Mouse (Mus musculus) liver, postnatal 0 days (tissue): ENCODE measurements around the gene Apc2.

Experiments
- CTCF ChIP-seq: sonication (generic); IDR thresholded peaks from 2 replicates; pipeline ENCODE4 v1.5.1; 2016; ENCODE audit warnings: antibody characterized with exemption, low read depth
- EP300 ChIP-seq: IDR thresholded peaks from 2 replicates; pipeline ENCODE4 v1.6.1; 2016; ENCODE audit warnings: antibody characterized with exemption, low read depth, mild to moderate bottlenecking

- no peak for TF ChIP-seq CTCF
- TF ChIP-seq EP300: no peak
These were observed 40.5 kb downstream of the Apc2 start for GRCm38 (mm10) chr10:80336263-80336662.
